Mouse (Mus musculus): Measurements from ENCODE around the gene Taok3.

Gene Taok3

DNA sequence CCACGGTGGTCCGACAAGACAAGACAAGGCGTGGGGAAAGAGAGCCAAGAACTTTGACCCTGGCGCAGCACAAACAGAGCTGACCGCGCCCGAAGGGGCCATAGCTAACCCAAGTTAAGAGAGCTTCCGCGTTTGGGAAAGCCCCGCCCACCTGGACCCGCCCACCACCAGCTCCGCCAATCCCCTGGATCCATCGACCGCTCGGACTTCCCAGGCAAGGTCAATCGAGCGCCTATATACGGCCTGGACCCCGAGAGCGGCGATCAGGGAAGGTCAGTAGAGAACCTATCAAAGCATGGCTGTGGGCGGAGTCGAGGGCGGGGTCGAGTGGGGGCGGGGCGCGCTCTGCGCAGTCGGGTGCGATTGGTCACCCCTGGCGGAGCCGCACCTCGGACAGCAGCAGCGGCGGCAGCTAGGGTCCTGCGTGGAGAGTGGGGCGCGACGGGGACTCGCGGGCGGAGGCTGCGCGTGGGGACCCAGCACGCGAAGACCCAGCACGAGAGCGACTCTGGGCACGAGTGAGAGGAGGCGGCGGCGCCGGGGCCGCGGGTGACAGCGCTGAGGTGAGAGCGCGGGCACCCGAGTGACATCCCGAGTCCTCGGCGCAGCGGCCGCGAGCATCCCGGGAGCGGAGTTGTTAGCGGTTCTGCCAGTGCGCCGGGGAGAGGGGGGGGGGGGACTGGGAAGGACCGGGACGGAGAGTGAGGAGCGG lies at the start of gene Taok3:
Taok3 (plus strand) TSS at position 353 of the 712 bp plus-strand sequence.
- DNase-seq, result peak; percentile 100

DNA sequence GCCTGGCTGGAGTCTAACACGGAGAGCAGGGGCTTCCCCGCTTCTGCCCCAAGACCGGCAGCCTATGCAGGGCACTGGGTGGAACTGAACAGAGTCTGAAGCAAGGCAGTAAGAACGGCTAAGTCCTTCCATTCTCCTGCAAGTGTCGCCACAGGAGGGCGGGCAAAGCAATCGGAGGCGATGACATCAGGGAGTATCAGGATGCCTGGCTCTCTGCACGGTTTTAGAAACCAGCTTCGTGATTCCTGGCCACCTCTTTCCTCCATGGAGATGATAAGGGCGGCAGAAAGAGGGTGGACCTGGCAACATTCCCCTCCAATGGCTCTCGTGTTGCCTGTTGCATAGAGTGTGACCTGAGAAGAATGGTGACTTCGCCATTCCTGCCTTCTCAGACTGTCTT lies 32.2 kb upstream of the Taok3 start:
- peak; percentile 55 for DNase-seq

DNA sequence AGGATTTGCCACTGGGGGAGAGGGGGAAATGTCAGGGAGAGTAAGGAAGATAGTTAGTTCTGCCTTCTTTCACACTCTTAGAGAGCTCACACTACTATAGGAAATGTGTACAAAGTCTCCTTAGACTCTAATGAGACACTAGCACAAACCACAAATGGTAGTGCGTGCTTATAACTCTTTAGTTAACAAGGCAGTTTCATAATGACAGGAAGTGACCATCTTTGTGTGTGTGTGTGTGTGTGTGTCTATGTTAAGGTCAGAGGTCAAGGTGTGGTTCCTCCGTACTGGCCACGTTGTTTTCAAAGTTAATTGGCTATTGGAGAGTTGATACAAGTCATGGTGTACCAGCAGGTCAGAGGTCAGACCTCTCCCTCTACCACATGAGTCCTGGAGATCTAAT lies 30.8 kb upstream of the Taok3 start:
- no peak for DNase-seq

DNA sequence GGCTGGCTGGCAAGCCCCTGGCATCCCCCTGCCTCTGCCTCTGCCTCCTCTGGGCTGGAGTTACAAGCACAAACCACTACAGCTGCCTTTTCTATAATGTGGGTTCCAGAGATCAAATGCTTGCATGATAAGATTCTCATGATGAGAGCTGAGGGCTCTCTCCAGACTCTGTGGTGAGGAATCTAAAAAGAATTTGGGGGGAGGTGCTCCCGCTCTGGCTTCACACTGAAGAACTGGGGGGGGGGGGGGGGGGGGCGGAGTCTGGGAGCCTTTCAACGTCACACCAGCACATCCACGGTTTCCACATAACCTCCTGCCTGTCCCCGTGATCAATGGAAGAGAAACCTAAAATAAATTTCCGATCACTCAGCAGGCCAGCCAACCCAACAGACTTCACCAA lies 30.1 kb upstream of the Taok3 start:
- no peak for DNase-seq

DNA sequence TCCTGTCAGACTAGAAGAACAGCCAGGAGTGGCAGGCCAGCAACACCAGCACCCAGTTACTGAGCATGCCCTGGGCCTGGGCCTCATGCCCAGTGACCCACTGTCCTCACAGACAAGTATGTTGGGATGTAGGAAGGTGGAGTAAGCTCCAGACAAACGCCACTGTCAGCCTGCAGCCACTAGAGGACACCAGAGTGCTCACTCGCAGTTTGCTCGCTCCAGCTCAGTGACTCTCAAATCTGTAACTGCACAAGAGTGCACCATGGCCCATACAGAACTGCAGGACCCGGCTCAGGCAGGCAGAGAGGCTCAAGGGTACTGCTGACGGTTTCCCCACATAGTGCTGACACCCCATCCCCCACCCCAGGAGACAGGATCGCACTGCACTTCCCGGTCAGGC lies 25.5 kb upstream of the Taok3 start:
- peak; percentile 67 for DNase-seq

DNA sequence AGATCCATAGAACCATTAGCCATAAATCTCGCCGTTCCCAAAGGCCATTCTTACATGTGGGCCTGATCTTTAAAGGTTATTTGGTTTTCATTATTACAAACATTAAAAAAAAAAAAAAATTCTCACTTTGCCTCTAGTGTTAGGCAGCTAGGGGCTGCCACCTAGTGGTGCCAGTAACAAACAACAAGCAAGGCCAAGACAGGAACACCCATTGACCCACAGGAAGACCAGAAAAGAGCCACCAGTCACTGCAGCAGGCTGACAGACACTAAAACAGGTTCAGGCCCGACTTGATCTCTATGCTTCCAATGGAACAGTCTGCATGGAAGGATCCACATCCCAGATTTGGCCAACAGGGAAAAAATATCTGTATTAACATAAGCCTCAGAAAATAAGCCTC lies 23.2 kb upstream of the Taok3 start:
- peak; percentile 71 for DNase-seq

DNA sequence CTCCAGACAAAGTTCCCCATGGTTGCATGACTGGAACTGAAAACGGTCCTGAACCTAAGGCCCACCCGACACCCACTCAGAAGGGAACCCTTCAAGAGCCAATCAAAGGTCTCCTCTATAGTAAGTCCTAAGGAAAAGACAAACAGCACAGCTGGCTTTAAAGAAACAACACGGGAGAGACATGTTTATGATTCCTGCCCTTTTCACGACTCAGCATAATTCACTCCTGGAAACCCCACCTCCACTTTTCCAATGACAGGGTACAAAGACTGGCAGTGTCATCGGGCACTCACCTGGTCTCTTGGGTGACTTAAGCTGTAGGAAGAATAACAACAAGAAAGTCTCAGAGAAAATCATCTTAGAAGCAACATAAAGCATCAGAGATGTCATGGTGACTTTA lies 20.9 kb upstream of the Taok3 start:
- DNase-seq, result no peak

DNA sequence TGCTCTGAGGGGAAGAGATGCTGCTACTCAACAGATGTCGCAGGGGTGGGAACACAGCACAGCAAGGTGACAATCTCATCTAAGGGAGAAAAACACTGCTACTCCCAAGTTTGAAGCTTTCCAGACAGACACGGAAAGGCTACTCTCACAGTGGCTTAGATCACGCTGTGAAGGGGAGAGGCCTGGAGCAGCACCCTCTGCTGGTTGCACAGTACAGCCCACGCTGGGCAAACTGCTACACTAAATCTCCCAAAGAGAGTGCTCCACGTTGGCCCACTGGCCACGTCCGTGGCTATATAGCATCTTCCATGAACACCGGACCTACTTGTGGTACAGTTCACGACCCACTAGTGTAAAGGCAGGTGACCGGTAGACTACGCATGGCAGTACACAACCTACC lies 20.2 kb upstream of the Taok3 start:
- DNase-seq, result no peak

DNA sequence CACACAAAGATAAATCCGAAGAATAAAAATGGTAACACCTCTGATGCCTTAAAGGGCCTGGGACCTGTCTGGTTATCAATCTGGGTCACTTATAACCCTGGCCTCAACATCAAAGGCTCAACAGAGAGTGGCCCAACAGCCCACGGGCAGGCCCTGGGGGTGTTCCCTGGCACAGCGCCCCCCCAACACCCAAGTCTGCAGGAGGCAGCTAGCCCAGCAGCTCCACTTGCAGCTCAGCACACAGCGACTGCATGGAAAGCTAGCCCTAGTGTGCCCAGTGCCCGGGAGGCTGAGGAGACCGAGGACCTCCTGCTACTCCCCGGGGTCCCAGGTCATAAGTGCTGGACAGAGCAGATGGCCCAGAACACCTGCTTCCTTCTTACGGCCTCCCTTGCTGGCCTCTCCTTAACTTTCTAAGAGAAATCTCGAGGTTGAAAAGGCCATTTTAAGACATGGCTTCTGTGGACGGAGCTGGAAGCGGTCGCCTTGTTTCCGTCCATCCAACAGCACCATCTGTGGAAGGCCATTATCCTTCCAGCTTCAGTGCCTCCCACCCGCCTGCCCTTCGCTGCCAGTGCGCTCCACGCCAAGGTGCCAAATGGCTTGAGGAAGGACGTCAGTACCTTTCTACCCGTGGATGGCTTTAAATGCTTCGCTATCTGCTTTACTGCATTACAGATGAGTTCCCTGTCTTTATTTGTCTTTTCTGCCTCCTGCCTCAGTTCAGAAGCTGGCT lies 16.6 kb upstream of the Taok3 start:
- DNase-seq, result no peak

DNA sequence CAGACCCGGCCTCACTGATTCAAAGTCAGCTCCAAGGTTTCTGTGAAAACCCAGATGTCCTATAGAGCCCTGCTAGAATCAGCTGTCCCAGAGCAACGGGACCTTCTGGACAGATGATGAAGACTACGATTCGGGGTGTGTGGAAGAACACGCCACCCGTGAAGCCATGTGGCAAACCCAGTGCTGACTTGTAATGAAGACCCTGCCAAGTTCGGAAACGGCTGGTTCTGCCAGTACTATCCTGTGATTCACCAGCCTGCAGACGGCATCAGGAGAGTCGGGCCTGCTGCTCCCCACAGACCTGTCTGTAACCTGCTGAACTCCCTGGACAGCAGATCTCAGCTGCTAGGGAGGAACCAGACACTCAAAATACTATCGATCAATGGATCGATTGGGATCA lies 15.6 kb upstream of the Taok3 start:
- DNase-seq, result no peak

DNA sequence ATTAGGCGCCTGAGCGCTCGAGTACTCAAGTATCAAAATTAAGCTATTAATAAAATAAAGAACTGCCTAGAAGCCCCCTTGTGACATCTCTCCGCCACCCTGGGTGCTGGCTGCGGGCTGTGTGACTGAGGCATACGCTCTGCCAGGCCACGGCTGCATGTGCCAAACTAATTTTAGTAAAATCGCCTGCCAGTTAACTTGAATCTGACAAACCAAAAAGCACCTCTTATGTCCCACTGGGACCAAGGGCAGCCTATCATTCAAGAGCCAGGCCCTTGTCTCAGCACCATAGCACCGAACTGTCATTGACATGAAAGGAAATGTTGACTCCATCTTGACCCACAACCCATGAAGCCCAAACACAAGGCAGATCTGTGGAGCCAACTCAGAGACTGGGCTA lies 14.2 kb upstream of the Taok3 start:
- DNase-seq, result no peak

DNA sequence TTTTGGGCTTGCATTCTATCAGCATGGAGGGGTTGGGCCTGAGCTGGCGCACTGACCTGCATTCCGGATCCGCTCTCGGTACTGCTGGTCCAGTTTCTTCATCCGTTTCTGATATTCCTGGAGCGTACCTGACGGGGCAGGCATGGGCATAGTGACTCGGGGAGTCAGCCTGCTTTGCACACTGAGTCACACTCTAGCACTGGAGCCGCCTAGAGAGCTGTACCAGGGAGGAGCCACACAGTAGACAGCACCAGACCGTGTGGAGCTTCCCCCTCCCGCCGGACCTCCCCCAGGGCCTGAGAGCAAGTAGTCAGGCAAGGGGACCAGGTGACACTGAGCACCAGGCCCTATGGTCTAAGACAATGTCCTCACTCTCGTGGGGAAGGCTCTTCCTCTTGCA lies 11.6 kb upstream of the Taok3 start:
- no peak for DNase-seq

DNA sequence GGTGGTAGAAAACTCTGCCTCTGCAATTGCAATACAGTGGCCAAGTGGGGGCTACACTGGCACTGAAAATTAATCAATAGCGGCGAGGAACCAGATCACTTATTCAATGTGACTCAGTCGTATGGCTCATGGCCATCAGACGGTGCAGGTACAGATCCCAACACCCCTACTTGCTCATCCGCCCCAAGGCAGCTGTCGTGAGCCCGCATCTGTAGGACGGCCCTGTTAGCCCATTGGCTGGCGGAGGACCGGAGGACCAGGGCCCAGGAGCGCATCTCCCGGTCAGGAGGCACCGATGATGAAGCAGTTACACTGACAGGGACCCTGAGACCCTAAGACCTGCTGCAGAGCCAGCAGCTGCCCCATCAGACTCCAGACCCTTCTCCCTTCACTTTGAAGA lies 11.2 kb upstream of the Taok3 start:
- DNase-seq, result no peak

DNA sequence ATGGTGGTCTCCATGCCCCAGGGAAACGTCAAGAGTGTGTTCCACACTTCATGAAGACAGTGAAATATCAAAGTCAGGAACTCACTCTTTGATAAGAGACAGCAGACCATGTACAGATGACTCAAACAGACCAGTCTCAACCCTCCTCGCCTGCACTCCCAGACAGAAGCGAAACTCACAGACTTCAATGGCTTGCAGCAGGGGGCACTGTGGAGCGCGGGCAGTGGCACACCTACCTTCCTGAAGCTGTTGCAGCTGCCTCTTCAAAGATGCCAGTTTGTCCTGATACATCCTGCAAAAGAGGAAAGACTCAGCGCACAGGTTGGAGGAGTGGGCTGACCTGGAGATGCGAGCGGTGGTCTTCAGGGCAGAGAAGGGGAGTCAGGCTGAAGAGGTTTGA lies 10.4 kb upstream of the Taok3 start:
- DNase-seq, result no peak

DNA sequence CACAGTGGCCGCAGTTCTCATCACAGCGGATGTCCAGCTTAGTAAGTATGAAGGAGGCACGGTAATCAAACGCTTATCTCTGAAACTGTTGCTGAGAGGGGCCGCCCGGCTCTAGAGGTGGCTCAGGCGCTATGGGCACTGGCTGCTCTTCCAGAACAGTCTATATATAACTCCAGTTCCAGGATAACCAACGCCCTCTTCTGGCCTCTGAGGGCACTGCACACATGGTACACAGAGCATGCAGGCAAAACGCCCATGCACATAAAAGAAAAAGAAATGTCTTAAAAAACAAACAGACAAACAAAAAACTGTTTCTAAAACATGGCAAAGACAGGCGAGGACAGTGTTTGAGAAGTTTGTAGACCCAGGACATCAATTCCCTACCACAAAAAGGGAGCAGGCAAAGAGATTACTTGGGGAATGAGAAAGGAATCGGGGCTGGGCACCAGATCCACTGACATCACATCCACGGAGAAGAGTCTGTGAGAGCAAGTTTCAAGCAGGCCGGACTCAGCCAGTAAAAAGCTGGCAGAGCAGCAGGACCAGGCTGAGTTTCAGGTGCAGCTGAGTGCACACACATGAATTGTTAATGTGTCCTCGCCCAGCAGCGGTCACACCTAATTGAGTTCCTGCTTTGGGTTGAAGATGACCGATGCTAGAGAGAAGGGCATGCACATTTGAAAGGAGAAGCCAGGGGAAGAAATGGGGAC lies 8.7 kb upstream of the Taok3 start:
- DNase-seq, result no peak

DNA sequence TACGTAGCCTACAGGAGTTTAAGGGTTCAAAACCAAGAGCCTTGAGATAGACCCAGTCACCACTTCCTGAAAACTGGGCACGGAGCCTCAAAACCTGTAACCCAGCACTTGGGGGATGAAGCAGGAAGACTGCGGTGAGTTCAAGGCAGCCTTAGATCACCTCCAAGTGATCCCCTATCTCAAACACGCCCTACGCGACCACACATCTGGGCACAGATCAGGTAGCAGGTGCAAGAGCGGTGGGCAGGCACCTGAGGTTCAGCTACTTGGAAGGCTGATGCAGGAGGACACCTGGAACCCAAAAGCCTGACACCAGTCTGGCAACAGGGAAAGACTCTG lies 8.2 kb upstream of the Taok3 start:
- DNase-seq, result no peak

DNA sequence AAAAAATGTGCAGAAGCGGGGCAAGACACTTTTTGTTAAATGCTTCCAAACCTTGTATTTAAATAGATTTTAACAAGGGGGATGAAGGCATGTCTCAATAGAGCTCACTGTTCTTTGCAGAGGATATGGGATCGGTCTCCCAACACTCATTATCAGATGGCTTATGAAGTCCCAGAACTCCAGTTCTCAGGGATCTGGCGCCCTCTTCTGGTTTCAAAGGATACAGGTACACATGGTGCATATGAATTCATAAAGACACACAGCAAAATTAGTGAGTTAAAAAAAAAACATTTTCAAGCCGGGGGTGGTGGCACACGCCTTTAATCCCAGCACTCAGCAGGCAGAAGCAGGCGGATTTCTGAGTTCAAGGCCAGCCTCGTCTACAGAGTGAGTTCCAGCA lies 6.6 kb upstream of the Taok3 start:
- peak; percentile 64 for DNase-seq

DNA sequence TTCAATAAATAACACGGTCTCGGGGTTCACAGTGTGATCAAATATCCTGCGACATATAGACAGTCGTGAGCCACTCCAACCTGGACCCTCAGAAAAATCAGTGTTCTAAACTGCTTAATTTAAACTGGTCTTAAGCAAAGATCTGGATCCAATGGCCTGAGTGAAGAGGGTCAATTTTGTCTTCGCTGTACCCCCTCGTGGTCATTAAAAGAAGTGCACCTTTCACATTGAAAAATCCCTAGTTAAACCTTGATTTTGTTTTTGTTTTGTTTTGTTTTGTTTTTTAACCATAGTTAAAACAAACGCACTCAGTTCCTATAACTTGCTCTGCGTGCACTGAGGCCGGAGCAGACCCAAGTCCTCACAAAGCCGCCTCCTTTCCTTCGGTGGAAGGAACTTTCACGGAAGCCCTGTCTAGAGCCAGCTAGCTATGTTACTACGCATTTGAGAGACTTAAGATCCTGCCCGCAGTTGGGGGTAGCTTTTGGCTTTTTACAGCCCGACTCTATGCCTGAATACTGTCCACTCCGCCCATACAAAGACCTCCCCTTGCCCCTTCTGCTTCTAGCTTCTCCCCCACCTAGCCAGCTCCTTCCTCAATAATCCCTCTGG lies 5.2 kb upstream of the Taok3 start:
- peak; percentile 62 for DNase-seq

DNA sequence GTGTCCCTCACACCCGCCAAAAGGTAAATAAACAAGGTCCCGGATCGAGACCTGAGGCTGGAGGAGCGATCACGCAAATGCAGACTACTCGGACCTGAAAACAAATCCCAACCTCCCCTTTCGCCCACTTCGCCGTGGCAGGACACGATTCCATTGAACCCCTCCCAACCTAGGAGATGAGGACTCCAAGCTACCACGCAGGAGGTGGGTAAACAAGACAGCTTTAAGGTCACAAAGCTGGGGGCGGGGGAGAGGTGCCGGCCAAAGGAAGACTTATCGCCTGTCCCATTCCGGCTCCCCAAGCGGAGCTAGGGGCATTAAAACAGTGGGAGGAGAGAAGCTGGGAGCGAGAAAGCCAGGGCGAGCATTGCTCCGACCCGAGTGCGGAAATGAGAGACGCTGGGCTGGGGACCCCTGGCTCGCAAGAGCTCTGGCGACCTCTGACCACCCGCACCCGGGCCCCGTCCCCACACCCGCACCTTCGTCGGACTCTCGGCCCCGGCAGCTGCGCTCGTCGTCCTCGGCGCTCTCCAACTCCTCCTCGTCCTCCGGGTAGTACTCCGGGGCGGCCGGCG lies 4.6 kb upstream of the Taok3 start:
- peak; percentile 61 for DNase-seq

DNA sequence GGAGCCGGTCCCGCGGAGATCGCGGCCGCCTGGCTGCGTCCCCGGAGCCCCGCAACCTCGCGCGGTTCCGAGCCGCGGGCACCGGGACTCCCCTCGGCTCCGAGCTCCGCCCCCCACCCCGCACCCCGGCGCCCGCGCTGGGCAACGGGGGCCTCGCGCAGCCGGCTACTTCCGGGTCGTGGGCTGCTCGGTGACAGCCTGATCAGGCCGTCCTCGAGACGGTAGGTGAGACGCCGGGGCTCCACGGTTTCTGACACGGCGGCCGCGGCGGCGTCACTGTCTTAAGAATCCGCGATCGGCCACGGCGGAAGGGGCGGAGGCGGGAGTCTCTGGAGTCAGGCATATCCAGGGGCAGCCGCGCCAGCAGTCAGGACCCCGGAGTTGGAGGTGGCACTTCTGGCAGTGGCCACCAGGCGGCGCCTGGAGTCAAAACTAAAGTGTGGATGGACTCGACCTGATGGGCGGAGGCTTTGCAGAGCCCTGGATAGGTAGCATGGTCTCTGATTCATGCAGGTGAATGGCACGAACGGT lies 4.0 kb upstream of the Taok3 start, which contains the start of gene Suds3:
Suds3 (minus strand) TSS at position 278 of the 531 bp plus-strand sequence.
- DNase-seq, result peak; percentile 90

DNA sequence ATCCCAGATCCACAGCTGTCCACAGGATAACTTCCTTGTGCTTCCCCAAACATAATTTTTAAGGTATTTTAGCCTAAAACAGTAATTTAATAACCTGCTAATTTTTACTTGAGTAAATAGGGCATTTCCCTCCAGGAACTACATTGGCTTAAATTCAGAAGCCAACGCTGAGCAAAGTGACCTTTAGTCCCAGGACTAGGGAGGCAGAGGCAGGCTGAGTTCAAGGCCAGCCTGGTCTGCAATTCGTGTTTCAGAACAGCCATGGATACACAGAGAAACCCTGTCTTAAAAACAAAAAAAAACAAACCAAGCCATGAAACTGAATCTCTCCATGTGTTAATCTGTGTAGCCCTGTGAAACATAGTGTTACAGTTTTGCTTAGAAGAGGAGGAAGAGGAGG lies 3.3 kb upstream of the Taok3 start:
- no peak for DNase-seq

DNA sequence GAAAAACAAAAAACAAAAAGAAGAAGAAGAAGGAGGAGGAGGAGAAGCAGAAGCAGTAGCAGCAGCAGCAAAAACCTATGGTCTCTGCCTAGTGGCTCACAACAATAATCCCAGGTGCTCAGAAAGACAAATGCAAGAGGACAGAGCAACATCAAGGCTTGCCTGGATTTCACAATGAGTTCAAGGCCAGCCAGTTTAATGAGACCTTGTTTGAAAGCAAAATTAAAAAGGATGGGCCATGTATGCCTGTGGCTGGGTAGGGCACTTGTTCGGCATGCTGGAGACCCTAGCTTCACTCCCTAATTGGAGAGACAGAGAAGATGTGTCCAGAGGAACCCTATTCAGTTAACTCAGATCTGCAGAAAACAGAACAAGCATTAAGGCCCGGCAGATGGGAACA lies 2.7 kb upstream of the Taok3 start:
- no peak for DNase-seq

DNA sequence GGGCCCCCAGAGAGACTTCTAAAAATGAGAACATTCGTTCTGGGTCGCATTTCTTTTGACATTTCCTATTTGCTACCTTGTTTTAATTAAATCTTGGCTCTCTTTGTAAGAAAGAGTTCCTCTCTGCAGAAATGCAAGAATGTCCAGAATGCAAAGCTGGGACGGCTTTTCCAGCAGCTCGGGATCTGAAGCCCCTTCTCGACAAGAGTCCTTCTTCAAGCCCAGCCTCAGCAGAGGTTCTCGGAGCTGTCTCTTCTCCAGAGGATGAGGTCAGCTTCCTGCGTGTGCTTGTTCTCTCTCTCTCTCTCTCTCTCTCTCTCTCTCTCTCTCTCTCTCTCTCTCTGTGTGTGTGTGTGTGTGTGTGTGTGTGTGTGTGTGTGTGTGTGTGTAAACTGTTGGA lies 2.2 kb upstream of the Taok3 start:
- DNase-seq, result no peak
